Mouse (Mus musculus) liver, adult 2 months (tissue): ENCODE measurements around the gene 1700025B11Rik.

ENCODE experiments used
- CTCF ChIP-seq: fragments of 200-500 bp; IDR thresholded peaks from 2 replicates; pipeline ENCODE4 v1.5.1; 2011; ENCODE audit warnings: low read depth, low read length, control low read depth
- POLR2A ChIP-seq: fragments of 200-500 bp; IDR thresholded peaks from 2 replicates; pipeline ENCODE4 v1.6.1; 2011; ENCODE audit warnings: low read length, control low read depth; ENCODE audit not compliant: insufficient read depth; ENCODE audit errors: extremely low read depth

GRCm38 (mm10) chr15:77579311-77579710 lies 17.6 kb upstream of the 1700025B11Rik start:
- TF ChIP-seq CTCF: no peak
- no peak for TF ChIP-seq POLR2A
